Mouse (Mus musculus) NIH3T3 (cell line): ENCODE measurements around the gene Syncrip.

Source experiments
- DNase-seq: peaks from one replicate; pipeline ENCODE4 v3.0.0-alpha.2; 2012; ENCODE audit warnings: low read depth

Syncrip gene

DNA sequence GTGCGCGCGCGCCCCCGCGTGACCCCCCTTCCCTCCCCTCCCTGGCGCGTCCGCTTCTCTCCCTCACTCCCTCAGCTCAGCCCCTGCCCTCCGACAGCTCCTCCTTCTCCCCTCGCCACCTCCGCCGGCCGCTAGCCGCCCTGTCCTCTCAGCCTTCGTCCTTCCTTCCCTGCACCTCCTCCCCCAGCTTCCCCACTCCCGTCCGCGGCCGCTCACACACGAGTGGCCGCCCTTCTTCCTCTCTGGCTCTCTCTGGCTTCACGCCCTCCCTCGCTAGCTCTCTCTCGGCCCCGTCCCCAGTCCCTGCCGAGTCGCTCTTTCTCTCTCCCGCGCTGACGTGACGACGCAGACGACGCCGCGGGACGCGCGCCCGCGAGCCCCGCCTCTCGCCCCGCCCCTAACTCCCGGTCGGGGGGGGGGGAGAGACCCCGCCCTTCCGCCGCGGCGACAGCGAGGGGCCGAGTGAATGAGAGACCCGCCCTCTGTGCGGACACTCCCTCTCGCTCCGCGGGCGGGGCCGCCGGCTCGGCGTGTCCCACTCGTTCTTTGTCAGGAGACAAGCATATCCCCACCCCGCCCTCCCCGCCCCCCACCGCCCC lies at the start of gene Syncrip:
Syncrip (minus strand) TSS at position 345 of the 599 bp plus-strand sequence.
- DNase-seq, result peak; percentile 96

DNA sequence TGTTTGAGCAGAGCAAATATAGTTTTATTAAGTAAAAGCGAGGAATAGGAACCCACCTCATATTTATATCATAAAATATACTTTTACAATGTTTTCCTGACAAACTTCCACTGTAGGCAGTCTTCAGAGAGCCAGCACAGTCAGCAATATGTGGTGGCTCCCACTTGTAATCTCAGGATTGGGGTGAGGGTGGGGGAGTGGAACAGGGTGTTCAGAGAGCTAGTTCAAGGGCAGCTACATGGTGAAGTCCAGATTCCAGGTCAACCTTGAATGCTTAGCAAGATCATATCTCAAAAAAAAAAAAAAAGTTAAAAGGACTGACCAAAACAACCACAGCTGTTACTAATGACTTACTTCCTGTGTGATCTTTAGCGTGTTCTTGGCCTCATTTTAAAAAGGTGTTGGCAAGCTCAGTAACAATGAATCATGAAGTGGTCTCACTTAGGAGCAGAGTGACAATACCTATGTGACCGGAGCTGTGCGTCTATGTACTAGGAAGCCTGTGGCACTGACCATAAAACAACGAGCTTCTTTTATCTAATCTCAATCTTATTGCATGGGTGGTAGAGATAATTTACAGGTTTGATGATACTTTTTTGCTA lies 47.7 kb upstream of the Syncrip start:
- DNase-seq, result no peak

GRCm38 (mm10) chr9:88529571-88529970 lies 47.2 kb upstream of the Syncrip start:
- DNase-seq, result no peak

DNA sequence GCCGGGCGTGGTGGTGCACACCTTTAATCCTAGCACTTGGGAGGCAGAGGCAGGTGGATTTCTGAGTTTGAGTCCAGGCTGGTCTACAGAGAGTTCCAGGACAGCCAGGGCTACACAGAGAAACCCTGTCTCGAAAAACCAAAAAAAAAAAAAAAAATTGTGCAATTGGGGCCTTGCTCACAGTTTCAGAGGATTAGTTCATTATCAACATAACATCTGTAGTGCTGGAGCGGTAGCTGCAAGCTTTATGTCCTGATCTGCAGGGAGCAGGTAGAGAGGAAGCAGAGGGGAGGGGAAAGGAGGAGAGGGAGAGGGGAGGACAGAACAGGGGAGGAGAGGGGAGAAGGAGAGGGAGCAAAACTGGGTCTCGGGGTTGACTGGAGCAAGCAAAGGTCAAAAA lies 46.4 kb upstream of the Syncrip start:
- no peak for DNase-seq

DNA sequence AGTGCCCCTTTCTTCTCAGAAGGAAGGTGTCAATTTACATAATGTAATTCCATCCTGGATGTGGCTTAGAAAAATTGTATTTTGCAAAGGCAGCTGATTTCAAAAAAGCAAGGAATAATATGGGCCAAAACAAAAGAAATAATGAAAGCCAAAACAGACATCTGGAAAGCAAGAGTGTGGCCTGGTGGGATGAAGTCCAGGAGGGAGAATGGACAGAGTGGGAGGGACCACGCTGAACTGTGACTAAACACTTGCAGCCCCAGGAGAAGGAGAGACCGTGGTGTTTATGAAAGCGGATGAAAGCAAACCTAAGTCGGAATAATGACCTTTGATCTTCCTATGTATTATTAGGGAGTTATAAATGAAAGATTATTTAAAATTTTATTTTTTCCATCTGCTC lies 45.6 kb upstream of the Syncrip start:
- no peak for DNase-seq

GRCm38 (mm10) chr9:88525341-88525740 lies 43.0 kb upstream of the Syncrip start:
- DNase-seq, result no peak

- no peak for DNase-seq
These were observed 42.4 kb upstream of the Syncrip start for GRCm38 (mm10) chr9:88524796-88525195.

DNA sequence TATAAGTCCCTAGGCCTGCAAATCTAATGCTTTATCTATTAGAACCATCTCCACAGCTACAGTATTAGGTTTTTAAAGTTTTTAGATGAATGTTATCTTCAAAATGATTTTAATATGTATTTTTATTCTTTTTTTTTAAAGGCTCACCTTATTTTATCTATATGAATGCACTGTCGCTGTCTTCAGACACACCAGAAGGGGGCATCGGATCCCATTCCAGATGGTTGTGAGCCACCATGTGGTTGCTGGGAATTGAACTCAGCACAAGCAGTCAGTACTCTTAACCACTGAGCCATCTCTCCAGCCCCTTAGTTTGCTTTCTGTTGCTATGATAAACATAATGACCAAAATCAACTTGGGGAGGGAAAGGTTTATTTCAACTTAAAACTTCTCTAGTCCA lies 42.0 kb upstream of the Syncrip start:
- no peak for DNase-seq

- DNase-seq, result no peak
These were observed 40.9 kb upstream of the Syncrip start for GRCm38 (mm10) chr9:88523335-88523668.

- peak; percentile 98 for DNase-seq
These were observed 40.4 kb upstream of the Syncrip start for GRCm38 (mm10) chr9:88522569-88523334.

DNA sequence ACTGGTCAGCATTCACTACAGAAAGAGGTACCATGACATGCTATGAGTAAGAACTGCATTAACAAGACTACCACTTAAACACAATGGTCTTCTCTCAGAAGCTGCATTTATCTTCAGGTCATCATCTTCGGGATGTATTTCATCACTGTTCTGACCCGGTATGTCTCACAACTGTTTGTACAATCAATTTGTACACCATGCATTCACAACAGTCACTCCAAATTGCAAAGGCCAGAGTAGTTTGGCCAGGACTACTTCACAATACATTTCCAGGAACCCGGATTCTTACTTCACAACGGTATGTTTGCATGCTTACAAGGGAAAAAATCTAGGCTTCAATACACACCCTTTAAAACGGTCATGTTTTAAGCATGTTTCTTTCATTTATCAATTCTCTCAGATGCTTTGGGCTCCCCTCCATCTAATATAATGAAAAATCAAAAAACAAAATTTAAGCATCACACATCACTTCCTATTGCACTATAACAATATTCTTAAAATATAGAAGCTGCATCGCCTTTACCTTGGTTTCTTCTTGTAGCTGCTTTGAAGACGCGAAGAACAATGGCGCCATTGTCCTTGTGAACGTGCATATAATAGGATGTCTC lies 39.7 kb upstream of the Syncrip start:
- no peak for DNase-seq

- DNase-seq, result no peak
These were observed 38.6 kb upstream of the Syncrip start for GRCm38 (mm10) chr9:88520849-88521483.

GRCm38 (mm10) chr9:88520122-88520848 lies 37.9 kb upstream of the Syncrip start:
- DNase-seq, result no peak

DNA sequence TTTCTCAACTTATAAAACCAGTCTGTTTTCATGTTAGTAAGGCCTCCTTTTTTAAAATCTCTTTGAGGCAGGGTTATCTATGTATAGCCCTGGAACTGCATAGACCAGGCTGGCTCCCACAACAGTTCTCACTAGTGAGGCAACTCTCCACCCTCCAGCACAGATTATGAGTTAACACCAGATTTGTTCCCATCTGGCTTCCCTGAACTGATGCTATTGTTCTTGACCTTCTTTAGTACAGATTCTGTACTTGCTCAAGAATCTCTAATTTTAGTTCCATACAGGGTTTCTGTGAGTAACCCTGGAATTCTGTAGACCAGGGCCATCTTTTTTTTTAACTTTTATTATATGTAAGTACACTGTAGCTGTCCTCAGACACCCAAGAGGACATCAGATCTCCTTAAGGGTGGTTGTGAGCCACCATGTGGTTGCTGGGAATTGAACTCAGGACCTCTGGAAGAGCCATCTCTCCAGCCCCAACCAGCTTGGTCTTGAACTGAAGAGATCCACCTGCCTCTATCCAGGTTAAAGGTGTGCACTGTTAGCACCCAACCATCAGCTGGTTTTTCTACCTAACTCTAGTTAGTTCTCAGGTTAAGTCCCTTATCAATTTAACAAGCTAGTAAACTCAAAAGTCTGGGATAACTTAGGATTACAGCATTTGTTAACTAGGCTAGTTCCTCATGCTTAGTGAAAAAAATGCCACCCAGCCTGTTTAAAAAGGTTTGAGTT lies 37.2 kb upstream of the Syncrip start:
- no peak for DNase-seq

GRCm38 (mm10) chr9:88516361-88516995 lies 34.1 kb upstream of the Syncrip start:
- no peak for DNase-seq

GRCm38 (mm10) chr9:88515546-88515945 lies 33.2 kb upstream of the Syncrip start:
- DNase-seq, result no peak

DNA sequence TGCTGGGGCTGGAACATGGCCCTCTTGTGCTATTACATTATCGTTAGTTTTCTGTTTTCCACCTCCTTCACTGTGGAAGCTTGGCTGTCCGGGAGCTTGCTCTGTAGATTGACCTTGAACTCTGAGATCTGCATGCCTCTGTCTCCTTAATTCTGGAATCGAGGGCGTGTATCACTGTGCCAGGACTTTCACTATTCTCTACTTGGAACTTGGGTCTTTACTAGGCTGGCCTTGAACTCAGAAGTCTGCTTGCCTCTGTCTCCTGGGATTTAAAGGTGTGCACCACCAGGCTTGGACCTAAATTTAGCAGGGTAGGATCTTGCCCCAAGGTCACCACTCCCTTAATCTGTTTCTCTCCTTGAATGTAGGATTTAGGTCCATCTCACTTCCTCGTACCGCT lies 19.5 kb upstream of the Syncrip start:
- no peak for DNase-seq

GRCm38 (mm10) chr9:88500112-88500511 lies 17.7 kb upstream of the Syncrip start:
- no peak for DNase-seq

- no peak for DNase-seq
These were observed 10.1 kb upstream of the Syncrip start for GRCm38 (mm10) chr9:88492522-88492921.

DNA sequence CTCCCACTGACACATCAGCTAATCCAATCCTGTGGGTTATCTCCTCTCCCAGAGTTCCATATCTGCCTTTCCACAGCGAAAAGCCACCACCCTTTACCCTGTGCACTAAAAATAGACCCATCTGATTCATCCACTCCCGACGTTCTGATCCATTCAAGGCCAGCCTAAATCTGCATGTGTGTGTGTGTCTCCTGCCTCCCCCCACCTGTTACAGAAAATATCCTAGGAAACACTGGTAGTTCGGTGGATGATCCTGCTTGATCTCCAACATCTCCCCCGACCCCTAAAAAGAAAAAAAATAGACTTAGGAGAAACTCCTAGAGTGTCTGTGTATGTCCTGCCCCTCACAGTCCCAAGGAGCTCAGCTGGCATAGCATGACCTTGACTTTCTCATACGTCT lies 2.2 kb upstream of the Syncrip start:
- peak; percentile 22 for DNase-seq
